16 mouse cellular contexts compared by ENCODE assay signal in the genomic region with DNA sequence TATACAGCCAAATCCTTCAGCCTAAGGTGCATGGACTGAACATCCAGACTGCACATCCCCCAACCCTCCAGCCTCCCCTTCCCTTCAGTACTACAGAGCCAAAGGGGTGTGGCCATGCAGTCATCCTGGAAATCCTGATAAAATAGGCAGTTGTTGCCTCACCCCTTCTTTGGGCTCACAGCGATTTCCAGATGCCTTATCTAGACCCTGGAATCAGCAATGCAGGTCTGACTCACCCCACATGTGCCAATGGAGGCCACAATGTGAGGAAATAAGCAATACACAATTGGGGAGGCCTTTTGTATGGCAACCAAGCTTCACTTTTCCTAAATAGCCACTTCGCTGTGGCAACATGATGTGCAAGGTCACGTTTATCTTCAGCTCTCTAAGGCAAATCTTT.
A peak's percentile ranks its signal among the peaks of the same experiment; 100 is the strongest.
DNase-seq lines count a peak whose midpoint lies in the region; ATAC-seq and TF ChIP-seq lines count a peak whose summit lies in the region.
"Had no signal": no experiment of that assay in that cellular context is flagged by ENCODE, and none has a peak within 500 bp of the region (broad histone marks: within the 10 kb centered on the region; RNA-seq: fewer than 3 reads in every experiment).

No protein-coding gene starts in this region.

- no peaks in the 10 kb centered on the region for H3K36me3 ChIP-seq in lung, embryonic 16.5 days (ENCODE audit: control insufficient read depth, insufficient read depth, low read length)
- H3K36me3 ChIP-seq: embryonic facial prominence, embryonic 12.5 days; limb, embryonic 13.5 days; neural tube, embryonic 13.5 days had no signal

- intact Hi-C loops in heart, postnatal 25 days (cut with DNase I), result no loop called here

- peaks cover 2% of the 10 kb centered on the region; the same call in 1 of the 2 replicates for H3K4me1 ChIP-seq in lung, adult 2 months (ENCODE audit: control insufficient read depth, insufficient read depth, low read length)
- no peaks in the 10 kb centered on the region for H3K4me1 ChIP-seq in lung, embryonic 16.5 days (replicated peaks; ENCODE audit: control insufficient read depth, insufficient read depth, low read length)
- H3K4me1 ChIP-seq: embryonic facial prominence, embryonic 12.5 days; limb, embryonic 13.5 days; neural tube, embryonic 13.5 days had no signal

- no peaks in the 10 kb centered on the region for H3K27me3 ChIP-seq in lung, embryonic 16.5 days (ENCODE audit: control insufficient read depth, insufficient read depth, low read depth, low read length)
- H3K27me3 ChIP-seq: embryonic facial prominence, embryonic 12.5 days; limb, embryonic 13.5 days; neural tube, embryonic 13.5 days had no signal

- ATAC-seq in lung, embryonic 16.5 days (ENCODE audit: low read depth), result peak; percentile 59; the same call in 1 of the 2 replicates

- TF ChIP-seq CTCF in lung, adult 2 months (IDR thresholded peaks at IDR 0.05; ENCODE audit: insufficient read depth, low read length), result no peak
- no peak for TF ChIP-seq CTCF in layer of hippocampus, adult 2 months (conservative IDR thresholded peaks at IDR 0.05)

- DNase-seq in heart, adult 18-20 months, result peak; percentile 8 to 37
- DNase-seq in heart, postnatal 25 days (ENCODE audit: low spot score), result no peak
- peak; percentile 36 to 38 for DNase-seq in lung, adult 18-20 months
- DNase-seq in lung, adult 2 months, result no peak
- peak; percentile 7 for DNase-seq in skeletal muscle tissue, adult 2 months (ENCODE audit: low read depth, low spot score)
- DNase-seq in layer of hippocampus, adult 2 months (ENCODE audit: low spot score in 2 of 2), result no peak
- DNase-seq in gastrocnemius, adult 8-10 months (ENCODE audit: low spot score in 2 of 2), result no peak
- DNase-seq: cerebellum, adult 11-12 months; gastrocnemius, postnatal 36 days; right cerebral cortex, postnatal 4 days; thymus, adult 18-20 months had no signal

- H3K4me2 ChIP-seq in lung, embryonic 16.5 days (ENCODE audit: low read depth, low read length), result no peak overlapping the region
- H3K4me2 ChIP-seq: embryonic facial prominence, embryonic 12.5 days; limb, embryonic 13.5 days; neural tube, embryonic 13.5 days had no signal

- TF ChIP-seq POLR2A in lung, adult 2 months (IDR thresholded peaks at IDR 0.05; ENCODE audit: borderline replicate concordance, extremely low read depth, low read depth, low read length), result no peak

- WGBS in lung, adult 2 months, result 38% methylated on average over 3 of the region's 3 CpGs
- 45% methylated on average over 3 of the region's 3 CpGs for WGBS in lung, embryonic 16.5 days

- no peaks in the 10 kb centered on the region for H3K9me3 ChIP-seq in lung, embryonic 16.5 days (ENCODE audit: control insufficient read depth, low read length)
- H3K9me3 ChIP-seq: embryonic facial prominence, embryonic 12.5 days; limb, embryonic 13.5 days; neural tube, embryonic 13.5 days had no signal

- no peak overlapping the region for H3K9ac ChIP-seq in lung, embryonic 16.5 days (ENCODE audit: low read length)
- H3K9ac ChIP-seq: embryonic facial prominence, embryonic 12.5 days; limb, embryonic 13.5 days; neural tube, embryonic 13.5 days had no signal

- no peak overlapping the region for H3K27ac ChIP-seq in lung, embryonic 16.5 days (ENCODE audit: low read length)
- H3K27ac ChIP-seq in layer of hippocampus, adult 2 months, result no peak overlapping the region
- H3K27ac ChIP-seq: embryonic facial prominence, embryonic 12.5 days; kidney, postnatal 0 days; limb, embryonic 13.5 days; neural tube, embryonic 13.5 days had no signal

- H3K4me3 ChIP-seq in lung, adult 2 months (replicated peaks; ENCODE audit: extremely low read depth, low read depth, low read length), result no peak overlapping the region
- no peak overlapping the region for H3K4me3 ChIP-seq in lung, embryonic 16.5 days (ENCODE audit: low read length)
- no peak overlapping the region for H3K4me3 ChIP-seq in layer of hippocampus, adult 2 months
- H3K4me3 ChIP-seq: embryonic facial prominence, embryonic 12.5 days; limb, embryonic 13.5 days; neural tube, embryonic 13.5 days had no signal

Comparison
In these comparisons a context has a peak if more than half of its experiments do, and no peak if none do; other contexts are left out.
1. DNase-seq: peak in heart, adult 18-20 months (2 of 2), lung, adult 18-20 months (2 of 2) and skeletal muscle tissue, adult 2 months (single experiment); none in heart, postnatal 25 days (single experiment), lung, adult 2 months (single experiment), layer of hippocampus, adult 2 months (0 of 2) and gastrocnemius, adult 8-10 months (0 of 2).